Mouse (Mus musculus) midbrain, embryonic 12.5 days (tissue): ENCODE results near the gene Abcg4. TPM values are rescaled to one million over a fixed set of nuclear protein-coding genes. Genes with fewer than 3 reads are reported as not detected.
"Not testable (repeated sequence)": the region's sequence is repeated elsewhere in the genome, so short reads cannot be mapped to it uniquely, and the experiment has no call there.

Experiments used
- ATAC-seq: fragments of 200-750 bp; cut with Nextera tagmentation; 2 replicates; pipeline ENCODE4 v1.8.0; 2017; ENCODE audit warnings: low read depth, moderate TSS enrichment, moderate library complexity; ENCODE audit not compliant: low FRiP score
- H3K27ac ChIP-seq: fragments of 300-500 bp; sonication (generic); replicated peaks from 2 replicates; pipeline ENCODE4 v1.5.1; 2016; ENCODE audit warnings: mild to moderate bottlenecking
- H3K27me3 ChIP-seq: fragments of 300-500 bp; sonication (generic); 2 replicates; pipeline ENCODE4 v1.6.1; 2016; ENCODE audit warnings: mild to moderate bottlenecking
- H3K36me3 ChIP-seq: fragments of 300-500 bp; sonication (generic); 2 replicates; pipeline ENCODE4 v1.6.1; 2016
- H3K4me1 ChIP-seq: fragments of 300-500 bp; sonication (generic); 2 replicates; pipeline ENCODE4 v1.6.1; 2016
- H3K4me2 ChIP-seq: fragments of 300-500 bp; sonication (generic); replicated peaks from 2 replicates; pipeline ENCODE4 v1.6.1; 2016; ENCODE audit warnings: mild to moderate bottlenecking, moderate library complexity
- H3K4me3 ChIP-seq: fragments of 300-500 bp; sonication (generic); 2 replicates; pipeline ENCODE4 v1.5.1; 2016; ENCODE audit warnings: mild to moderate bottlenecking
- H3K9ac ChIP-seq: fragments of 300-500 bp; sonication (generic); replicated peaks from 2 replicates; pipeline ENCODE4 v1.6.1; 2016; ENCODE audit warnings: mild to moderate bottlenecking, moderate library complexity
- H3K9me3 ChIP-seq: fragments of 300-500 bp; sonication (generic); 2 replicates; pipeline ENCODE4 v1.6.1; 2016; ENCODE audit warnings: mild to moderate bottlenecking
- WGBS: fragments of 180-500 bp; shearing (Covaris S2); methylation state at CpG from one replicate; pipeline ENCODE4 v1.1.7; 2016; 5-methylcytosine and 5-hydroxymethylcytosine counted together
- polyA plus RNA-seq: library from polyadenylated mRNA; unstranded; fragments of >200 nt; fragmentation: Nextera tagmentation; extraction: Ambion mirVana; gene quantifications from 2 replicates; pipeline ENCODE4 v1.2.1, GENCODE M21; 2016

The Abcg4 gene
- polyA plus RNA-seq = 12.9 and 14.4 TPM in 2 replicates

DNA sequence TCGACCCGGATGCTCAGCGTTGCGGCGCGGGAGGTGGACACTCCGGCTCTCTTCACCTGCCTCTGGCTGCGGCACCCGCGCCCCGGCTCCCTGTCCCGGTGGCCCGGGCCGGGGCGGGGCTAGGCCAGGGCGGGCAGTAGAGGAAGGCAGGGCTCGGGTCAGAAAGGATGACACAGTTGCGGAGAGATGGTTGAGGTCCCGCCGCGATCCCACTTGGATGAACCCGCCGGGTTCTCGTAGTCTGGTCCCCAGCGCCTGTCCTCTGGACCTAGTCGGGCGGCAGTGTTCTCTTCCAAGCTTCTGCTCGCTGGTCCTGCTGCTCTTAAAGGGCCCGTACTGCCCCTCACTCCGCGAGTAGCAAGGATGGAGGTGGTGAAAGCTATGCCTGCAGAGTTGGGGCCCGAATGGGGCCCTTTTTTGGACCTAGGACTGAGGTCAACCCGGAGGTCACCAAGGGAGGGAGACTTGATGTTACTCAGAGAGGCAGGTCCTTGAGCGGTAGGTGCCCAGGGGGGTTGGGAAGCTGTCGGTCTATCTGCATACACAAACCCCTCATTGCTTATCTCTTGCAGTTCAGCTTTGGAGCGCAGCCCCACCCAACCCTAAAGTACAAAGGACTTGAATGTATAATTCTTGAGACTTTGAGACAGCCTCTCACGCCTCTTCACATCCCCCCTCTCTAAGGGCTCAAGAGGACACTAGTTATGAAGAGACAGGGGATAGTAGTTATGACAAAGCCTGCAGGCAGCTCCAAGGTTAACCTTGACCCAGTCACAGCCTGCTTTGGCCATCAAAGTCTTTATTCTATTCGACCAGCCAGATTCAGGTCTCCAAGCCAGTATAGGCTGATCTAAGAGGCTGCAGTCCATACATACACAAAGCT is at the start of gene Abcg4:
Abcg4 (minus strand) TSS at position 540 of the 883 bp plus-strand sequence.
- Histone ChIP-seq H3K4me3 (peak within 1 kb of the TSS; percentile 76), H3K36me3 (peaks cover 30% of the 10 kb centered on the region), H3K27ac (peak within 1 kb of the TSS; percentile 74), H3K9ac (peak within 1 kb of the TSS; percentile 91), H3K4me1 (peaks cover 31% of the 10 kb centered on the region), H3K9me3 (no peaks in the 10 kb centered on the region), H3K4me2 (peak within 1 kb of the TSS; percentile 84), H3K27me3 (peaks cover 12% of the 10 kb centered on the region; the same call in 1 of the 2 replicates)
- under 1% methylated on average over 38 of the region's 38 CpGs for WGBS
- ATAC-seq = peak; percentile 63

- H3K9me3 ChIP-seq = no peaks in the 10 kb centered on the region
- WGBS = 69% methylated on average over 9 of the region's 9 CpGs
- no peak overlapping the region; the same call in 1 of the 2 replicates for H3K9ac ChIP-seq
- ATAC-seq = no peak
- H3K36me3 ChIP-seq = peaks cover 42% of the 10 kb centered on the region
- peak overlapping the region; percentile 79 for H3K4me2 ChIP-seq
- no peaks in the 10 kb centered on the region for H3K27me3 ChIP-seq
- peaks cover 23% of the 10 kb centered on the region for H3K4me1 ChIP-seq
- peak overlapping the region; percentile 95 for H3K4me3 ChIP-seq
- H3K27ac ChIP-seq = no peak overlapping the region
Measured at GRCm38 (mm10) chr9:44337436-44338169, 49.2 kb upstream of the Abcg4 start.

GRCm38 (mm10) chr9:44336964-44337363 is 48.5 kb upstream of the Abcg4 start:
- peak overlapping the region; percentile 95 for H3K4me3 ChIP-seq
- H3K27me3 ChIP-seq = no peaks in the 10 kb centered on the region
- H3K36me3 ChIP-seq = peaks cover 47% of the 10 kb centered on the region
- H3K4me1 ChIP-seq = peaks cover 22% of the 10 kb centered on the region
- H3K9me3 ChIP-seq = no peaks in the 10 kb centered on the region
- H3K27ac ChIP-seq = 0 out of 2 replicates have a peak overlapping the region, but pooled peaks have one; percentile 15
- peak overlapping the region; percentile 55 for H3K9ac ChIP-seq
- peak overlapping the region; percentile 79 for H3K4me2 ChIP-seq
- 84% methylated on average over 3 of the region's 3 CpGs for WGBS
- no peak for ATAC-seq

GRCm38 (mm10) chr9:44336513-44336912 is 48.1 kb upstream of the Abcg4 start:
- peaks cover 51% of the 10 kb centered on the region for H3K36me3 ChIP-seq
- peaks cover 22% of the 10 kb centered on the region for H3K4me1 ChIP-seq
- 0 out of 2 replicates have a peak overlapping the region, but pooled peaks have one; percentile 15 for H3K27ac ChIP-seq
- H3K9me3 ChIP-seq, ATAC-seq, H3K27me3 ChIP-seq: not testable (repeated sequence)
- H3K4me3 ChIP-seq = peak overlapping the region; percentile 95
- peak overlapping the region; percentile 79 for H3K4me2 ChIP-seq
- WGBS = 39% methylated on average over 4 of the region's 4 CpGs
- peak overlapping the region; percentile 55 for H3K9ac ChIP-seq

DNA sequence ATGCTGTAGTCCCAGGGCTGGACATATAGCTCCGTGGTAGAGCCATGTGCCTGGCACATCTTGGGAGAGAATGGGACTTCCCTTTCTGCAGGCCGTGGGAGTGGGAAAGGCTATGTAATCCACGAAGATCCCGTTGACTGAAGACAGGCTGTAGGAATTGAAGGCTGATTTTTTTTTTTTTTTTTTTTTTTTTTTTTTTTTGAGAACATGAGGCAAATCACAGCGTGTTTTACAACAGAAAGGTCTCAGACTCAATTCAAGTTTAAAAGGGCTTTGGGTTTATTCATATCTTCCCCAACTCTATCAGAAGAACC is 47.6 kb upstream of the Abcg4 start:
- peak overlapping the region; percentile 99 for H3K9ac ChIP-seq
- H3K27me3 ChIP-seq = no peaks in the 10 kb centered on the region
- H3K27ac ChIP-seq = 0 out of 2 replicates have a peak overlapping the region, but pooled peaks have one; percentile 96
- H3K4me2 ChIP-seq = peak overlapping the region; percentile 79
- ATAC-seq = no peak
- H3K4me1 ChIP-seq = peaks cover 22% of the 10 kb centered on the region
- WGBS = 2% methylated on average over 5 of the region's 5 CpGs
- peak overlapping the region; percentile 95 for H3K4me3 ChIP-seq
- no peaks in the 10 kb centered on the region for H3K9me3 ChIP-seq
- H3K36me3 ChIP-seq = peaks cover 51% of the 10 kb centered on the region

- peaks cover 54% of the 10 kb centered on the region for H3K36me3 ChIP-seq
- H3K27ac ChIP-seq = peak overlapping the region; percentile 96
- H3K4me3 ChIP-seq = peak overlapping the region; percentile 95
- ATAC-seq = peak; percentile 18
- no peaks in the 10 kb centered on the region for H3K27me3 ChIP-seq
- under 1% methylated on average over 50 of the region's 50 CpGs for WGBS
- H3K4me2 ChIP-seq = peak overlapping the region; percentile 79
- H3K4me1 ChIP-seq = peaks cover 22% of the 10 kb centered on the region
- H3K9ac ChIP-seq = peak overlapping the region; percentile 99
- H3K9me3 ChIP-seq = no peaks in the 10 kb centered on the region
Measured at GRCm38 (mm10) chr9:44335331-44336092, 47.1 kb upstream of the Abcg4 start.

GRCm38 (mm10) chr9:44334396-44335330 is 46.2 kb upstream of the Abcg4 start, which contains the start of gene H2afx:
Gene H2afx (plus strand): TSS chr9:44334694.
- Histone ChIP-seq H3K27ac (peak within 1 kb of the TSS; percentile 96), H3K9me3 (no peaks in the 10 kb centered on the region), H3K4me2 (peak within 1 kb of the TSS; percentile 79), H3K4me1 (peaks cover 22% of the 10 kb centered on the region), H3K4me3 (peak within 1 kb of the TSS; percentile 95), H3K27me3 (no peaks in the 10 kb centered on the region), H3K36me3 (peaks cover 57% of the 10 kb centered on the region), H3K9ac (peak within 1 kb of the TSS; percentile 99)
- WGBS = under 1% methylated on average over 90 of the region's 91 CpGs
- ATAC-seq = peak; percentile 95

DNA sequence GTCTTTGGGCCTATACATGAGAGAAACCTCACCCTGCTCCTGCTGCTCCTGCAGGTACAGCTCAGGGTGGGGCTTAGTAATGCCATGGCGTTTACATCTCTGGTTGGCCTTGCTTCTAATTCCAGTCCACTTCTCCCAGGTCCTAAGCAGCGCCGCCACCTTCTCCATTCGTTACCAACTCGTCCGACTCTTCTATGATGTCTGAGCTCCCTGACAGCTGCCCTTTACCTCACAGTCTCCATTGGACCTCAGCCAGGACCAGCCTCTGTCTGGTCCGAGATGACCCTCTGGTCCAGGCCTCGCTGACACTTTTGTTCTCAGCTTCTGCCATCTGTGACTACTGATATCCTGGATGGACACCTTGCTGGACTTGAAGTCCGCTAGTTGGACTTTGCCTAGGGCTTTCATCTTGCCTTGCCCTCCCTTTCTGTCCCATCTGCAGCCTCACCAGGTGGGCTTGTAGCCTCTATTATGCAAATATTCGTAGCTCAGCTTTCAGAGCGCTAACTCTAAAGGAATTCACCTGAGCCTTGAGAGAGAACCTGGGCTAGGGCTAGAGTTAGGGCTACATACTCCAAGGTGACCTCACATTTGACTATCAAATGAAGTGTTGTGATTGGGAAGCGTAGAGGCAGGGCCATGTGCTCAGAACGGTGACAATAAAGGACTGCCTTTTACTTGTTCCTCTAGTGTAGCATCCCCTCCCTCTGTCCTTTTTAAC is 44.7 kb upstream of the Abcg4 start:
- Histone ChIP-seq H3K4me1 (peaks cover 22% of the 10 kb centered on the region), H3K27ac (no peak overlapping the region), H3K36me3 (peaks cover 59% of the 10 kb centered on the region), H3K9ac (no peak overlapping the region), H3K4me3 (no peak overlapping the region), H3K27me3 (no peaks in the 10 kb centered on the region), H3K4me2 (no peak overlapping the region), H3K9me3 (no peaks in the 10 kb centered on the region)
- WGBS = 95% methylated on average over 13 of the region's 13 CpGs
- ATAC-seq = no peak

DNA sequence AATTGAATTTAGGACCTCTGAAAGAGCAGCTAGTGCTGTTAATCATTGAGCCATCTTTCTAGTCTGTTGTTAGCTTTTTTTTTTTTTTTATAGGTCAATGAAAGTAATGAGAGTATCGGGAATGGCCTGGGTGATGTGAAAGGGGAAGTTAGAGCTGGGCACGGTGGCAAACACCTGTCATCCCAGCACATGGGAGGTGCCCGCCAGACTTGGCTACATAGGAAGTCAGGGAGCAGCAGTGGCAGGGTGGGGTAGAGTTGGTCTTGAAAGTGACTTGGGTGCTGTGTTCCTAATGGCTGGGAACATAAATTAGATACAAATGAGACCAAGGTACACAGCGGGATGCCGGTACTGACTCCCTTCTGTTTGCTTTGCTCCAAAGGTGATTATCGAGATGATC is 42.3 kb upstream of the Abcg4 start:
- peaks cover 52% of the 10 kb centered on the region for H3K36me3 ChIP-seq
- H3K4me3 ChIP-seq = no peak overlapping the region
- ATAC-seq = no peak
- H3K4me1 ChIP-seq = peaks cover 15% of the 10 kb centered on the region
- H3K9ac ChIP-seq = no peak overlapping the region
- H3K27me3 ChIP-seq = no peaks in the 10 kb centered on the region
- no peaks in the 10 kb centered on the region for H3K9me3 ChIP-seq
- H3K4me2 ChIP-seq = no peak overlapping the region
- 94% methylated on average over 6 of the region's 6 CpGs for WGBS
- H3K27ac ChIP-seq = no peak overlapping the region

GRCm38 (mm10) chr9:44327926-44328325 is 39.5 kb upstream of the Abcg4 start:
- Histone ChIP-seq H3K4me1 (peaks cover 18% of the 10 kb centered on the region), H3K9ac (peak overlapping the region; percentile 85), H3K36me3 (peaks cover 41% of the 10 kb centered on the region), H3K4me2 (peak overlapping the region; percentile 61), H3K9me3 (no peaks in the 10 kb centered on the region), H3K27ac (no peak overlapping the region), H3K4me3 (peak overlapping the region; percentile 78), H3K27me3 (no peaks in the 10 kb centered on the region)
- ATAC-seq = no peak
- 96% methylated on average over 5 of the region's 5 CpGs for WGBS
